ENCODE assay signal across 7 mouse cellular contexts in genomic region chr6:128763736-128764523, GRCm38 (mm10). TPM values are rescaled to one million over a fixed set of nuclear protein-coding genes. Genes with fewer than 3 reads are reported as not detected.
DNase-seq lines count a peak whose midpoint lies in the region; ATAC-seq lines count a peak whose summit lies in the region.

No protein-coding gene starts in this region.

- DNase-seq in adrenal gland, postnatal 10 days: peak; percentile 93
- DNase-seq in embryonic facial prominence, embryonic 10.5 days (ENCODE audit: low spot score): peak; percentile 96
- DNase-seq in kidney, adult 11 months: peak; percentile 98
- peak; percentile 97 for DNase-seq in limb, embryonic 10.5 days (ENCODE audit: low spot score)
- peak; percentile 95 for DNase-seq in spleen, adult 12 weeks (ENCODE audit: low spot score)

- no peaks in the 10 kb centered on the region for H3K9me3 ChIP-seq in embryonic facial prominence, embryonic 10.5 days
- no peaks in the 10 kb centered on the region for H3K9me3 ChIP-seq in limb, embryonic 10.5 days (replicated peaks)
- H3K9me3 ChIP-seq in midbrain, embryonic 13.5 days: no peaks in the 10 kb centered on the region

- H3K36me3 ChIP-seq in embryonic facial prominence, embryonic 10.5 days (replicated peaks): no peaks in the 10 kb centered on the region
- H3K36me3 ChIP-seq in limb, embryonic 10.5 days: no peaks in the 10 kb centered on the region
- no peaks in the 10 kb centered on the region for H3K36me3 ChIP-seq in midbrain, embryonic 13.5 days

- 3% methylated on average over 30 of the region's 30 CpGs for WGBS in embryonic facial prominence, embryonic 10.5 days
- 3% methylated on average over 30 of the region's 30 CpGs for WGBS in limb, embryonic 10.5 days
- 2% methylated on average over 30 of the region's 30 CpGs for WGBS in midbrain, embryonic 13.5 days

- H3K27ac ChIP-seq in embryonic facial prominence, embryonic 10.5 days (replicated peaks): peak overlapping the region; percentile 77
- H3K27ac ChIP-seq in limb, embryonic 10.5 days: peak overlapping the region; percentile 70
- H3K27ac ChIP-seq in midbrain, embryonic 13.5 days: peak overlapping the region; percentile 89

- H3K4me1 ChIP-seq in embryonic facial prominence, embryonic 10.5 days: peaks cover 21% of the 10 kb centered on the region
- 0 out of 2 replicates have a peak, but pooled peaks cover 6% of the 10 kb centered on the region for H3K4me1 ChIP-seq in limb, embryonic 10.5 days
- H3K4me1 ChIP-seq in midbrain, embryonic 13.5 days (replicated peaks): peaks cover 15% of the 10 kb centered on the region

- no peaks in the 10 kb centered on the region for H3K27me3 ChIP-seq in embryonic facial prominence, embryonic 10.5 days (replicated peaks; ENCODE audit: low read depth, poor library complexity, severe bottlenecking)
- no peaks in the 10 kb centered on the region for H3K27me3 ChIP-seq in limb, embryonic 10.5 days (ENCODE audit: low read depth, poor library complexity, severe bottlenecking)
- no peaks in the 10 kb centered on the region for H3K27me3 ChIP-seq in midbrain, embryonic 13.5 days

- peak overlapping the region; percentile 63 for H3K4me3 ChIP-seq in embryonic facial prominence, embryonic 10.5 days
- peak overlapping the region; percentile 55 for H3K4me3 ChIP-seq in limb, embryonic 10.5 days
- peak overlapping the region; percentile 59 for H3K4me3 ChIP-seq in midbrain, embryonic 13.5 days (replicated peaks)

- peak overlapping the region; percentile 63 for H3K4me2 ChIP-seq in midbrain, embryonic 13.5 days (replicated peaks)

- ATAC-seq in granulocyte monocyte progenitor cell, adult 5-6 weeks (replicated peaks; ENCODE audit: poor library complexity, severe bottlenecking): peak; percentile 75
- ATAC-seq in midbrain, embryonic 13.5 days: peak; percentile 89

- H3K9ac ChIP-seq in midbrain, embryonic 13.5 days (replicated peaks): peak overlapping the region; percentile 72

RNA-seq across cellular contexts. Expression of gene Klrb1c, which starts 25.1 kb away (rescaled TPM):
- total RNA-seq in adrenal gland, postnatal 10 days (2021): under 1 TPM; 0.54 to 0.55 TPM
- polyA plus RNA-seq in embryonic facial prominence, embryonic 10.5 days (2016; fragmentation: Nextera tagmentation; extraction: Ambion mirVana): not detected in 2 replicates
- not detected in 2 replicates for total RNA-seq in granulocyte monocyte progenitor cell, adult 5-6 weeks (2014; fragmentation: Nextera tagmentation)
- 0.34 and 1.0 TPM in 2 replicates for total RNA-seq in granulocyte monocyte progenitor cell, adult 5-6 weeks (2017)
- not detected in 2 replicates for polyA plus RNA-seq in limb, embryonic 10.5 days (2016; fragmentation: Nextera tagmentation; extraction: Ambion mirVana)
- polyA plus RNA-seq in midbrain, embryonic 13.5 days (2015; fragmentation: Nextera tagmentation; extraction: Ambion mirVana): not detected in 2 replicates

RNA-seq across cellular contexts. Expression of gene Klrb1, which starts 41.1 kb away (rescaled TPM):
- total RNA-seq in adrenal gland, postnatal 10 days (2021): not detected
- not detected in 2 replicates for polyA plus RNA-seq in embryonic facial prominence, embryonic 10.5 days (2016; fragmentation: Nextera tagmentation; extraction: Ambion mirVana)
- total RNA-seq in granulocyte monocyte progenitor cell, adult 5-6 weeks (2014; fragmentation: Nextera tagmentation): not detected in 2 replicates
- total RNA-seq in granulocyte monocyte progenitor cell, adult 5-6 weeks (2017): not detected in 2 replicates
- polyA plus RNA-seq in limb, embryonic 10.5 days (2016; fragmentation: Nextera tagmentation; extraction: Ambion mirVana): not detected in 2 replicates
- 0.20 TPM in 1 of 2 replicates, not detected in the other for polyA plus RNA-seq in midbrain, embryonic 13.5 days (2015; fragmentation: Nextera tagmentation; extraction: Ambion mirVana)

Comparison
In these comparisons a context has a peak if more than half of its experiments do, and no peak if none do; other contexts are left out.
1. Peak in every context shown above with its lines: DNase-seq, ATAC-seq, H3K4me3 ChIP-seq and H3K27ac ChIP-seq.